Mouse (Mus musculus) frontal cortex, adult 2 months (tissue): ENCODE measurements around the gene Sptbn4. TPM values are rescaled to one million over a fixed set of nuclear protein-coding genes. Genes with fewer than 3 reads are reported as not detected.

Source experiments
- DNase-seq, 2 experiments: peaks; one replicate each; pipeline ENCODE4 v3.0.0; 2022; ENCODE audit warnings: low spot score in 1 of 2; ENCODE audit errors: extremely low spot score in 1 of 2
- polyA plus RNA-seq: library from polyadenylated mRNA; depleted of rRNA; stranded (reverse); fragments of >200 nt; gene quantifications from 2 replicates; pipeline ENCODE4 v1.2.3, GENCODE M21; 2012

The Sptbn4 gene
- polyA plus RNA-seq, 1 experiment: 135 TPM

GRCm38 (mm10) chr7:27391416-27391815, 56.1 kb downstream of the Sptbn4 start:
- no peak for DNase-seq

GRCm38 (mm10) chr7:27389213-27389612, 58.3 kb downstream of the Sptbn4 start:
- DNase-seq: no peak

- DNase-seq: peak in 1 of 2 experiments; percentile 63
These were observed 62.8 kb downstream of the Sptbn4 start for GRCm38 (mm10) chr7:27384731-27385130.

GRCm38 (mm10) chr7:27384134-27384533, 63.4 kb downstream of the Sptbn4 start:
- no peak for DNase-seq

- no peak for DNase-seq
These were observed 64.3 kb downstream of the Sptbn4 start for GRCm38 (mm10) chr7:27383233-27383632.

- DNase-seq: no peak
These were observed 65.9 kb downstream of the Sptbn4 start for GRCm38 (mm10) chr7:27381560-27381959.

GRCm38 (mm10) chr7:27381009-27381408, 66.5 kb downstream of the Sptbn4 start:
- no peak for DNase-seq

GRCm38 (mm10) chr7:27379836-27380235, 67.7 kb downstream of the Sptbn4 start:
- DNase-seq: no peak

- peak in 1 of 2 experiments; percentile 56 for DNase-seq
These were observed 69.1 kb downstream of the Sptbn4 start for GRCm38 (mm10) chr7:27378431-27378830.

GRCm38 (mm10) chr7:27375274-27375673, 72.2 kb downstream of the Sptbn4 start:
- peak in 1 of 2 experiments; percentile 76 for DNase-seq

GRCm38 (mm10) chr7:27371715-27372462, 75.6 kb downstream of the Sptbn4 start:
- DNase-seq: no peak

- no peak for DNase-seq
These were observed 78.4 kb downstream of the Sptbn4 start for GRCm38 (mm10) chr7:27369111-27369510.

GRCm38 (mm10) chr7:27367976-27368375, 79.5 kb downstream of the Sptbn4 start:
- no peak for DNase-seq

GRCm38 (mm10) chr7:27366082-27366844, 81.2 kb downstream of the Sptbn4 start:
- DNase-seq: peak in 1 of 2 experiments; percentile 59

GRCm38 (mm10) chr7:27364379-27364778, 83.1 kb downstream of the Sptbn4 start:
- DNase-seq: no peak

GRCm38 (mm10) chr7:27361283-27361946, 86.1 kb downstream of the Sptbn4 start:
- peak; percentile 97 to 99 for DNase-seq

GRCm38 (mm10) chr7:27360749-27361148, 86.7 kb downstream of the Sptbn4 start:
- no peak for DNase-seq

GRCm38 (mm10) chr7:27359706-27360358, 87.7 kb downstream of the Sptbn4 start:
- DNase-seq: no peak

GRCm38 (mm10) chr7:27359162-27359561, 88.3 kb downstream of the Sptbn4 start:
- DNase-seq: no peak

- no peak for DNase-seq
These were observed 89.9 kb downstream of the Sptbn4 start for GRCm38 (mm10) chr7:27357595-27357978.
